Mouse (Mus musculus): ENCODE measurements around the gene Phf11c. TPM values are rescaled to one million over a fixed set of nuclear protein-coding genes. Genes with fewer than 3 reads are reported as not detected.

The Phf11c gene
- polyA plus RNA-seq (2012; rRNA removed), result 0.09 and 0.23 TPM in 2 replicates

DNA sequence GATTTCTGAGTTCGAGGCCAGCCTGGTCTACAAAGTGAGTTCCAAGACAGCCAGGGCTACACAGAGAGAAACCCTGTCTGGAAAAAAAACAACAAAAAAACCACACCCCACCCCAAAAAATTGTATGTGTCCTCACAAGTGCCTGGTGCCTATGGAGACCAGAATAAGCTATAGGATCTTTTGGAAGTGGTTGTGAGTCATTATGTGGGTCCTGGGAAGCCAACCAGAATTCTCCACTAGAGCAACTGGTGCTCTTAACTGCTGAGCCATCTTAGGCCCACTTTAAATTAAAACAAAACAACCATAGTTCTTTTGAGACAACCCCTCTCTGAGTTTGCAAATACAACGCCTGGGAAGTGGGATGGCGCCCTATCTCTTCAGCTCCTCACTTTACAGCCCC, at the start of gene Phf11c:
Gene Phf11c (minus strand): TSS at position 101 of the 400 bp plus-strand sequence.

DNA sequence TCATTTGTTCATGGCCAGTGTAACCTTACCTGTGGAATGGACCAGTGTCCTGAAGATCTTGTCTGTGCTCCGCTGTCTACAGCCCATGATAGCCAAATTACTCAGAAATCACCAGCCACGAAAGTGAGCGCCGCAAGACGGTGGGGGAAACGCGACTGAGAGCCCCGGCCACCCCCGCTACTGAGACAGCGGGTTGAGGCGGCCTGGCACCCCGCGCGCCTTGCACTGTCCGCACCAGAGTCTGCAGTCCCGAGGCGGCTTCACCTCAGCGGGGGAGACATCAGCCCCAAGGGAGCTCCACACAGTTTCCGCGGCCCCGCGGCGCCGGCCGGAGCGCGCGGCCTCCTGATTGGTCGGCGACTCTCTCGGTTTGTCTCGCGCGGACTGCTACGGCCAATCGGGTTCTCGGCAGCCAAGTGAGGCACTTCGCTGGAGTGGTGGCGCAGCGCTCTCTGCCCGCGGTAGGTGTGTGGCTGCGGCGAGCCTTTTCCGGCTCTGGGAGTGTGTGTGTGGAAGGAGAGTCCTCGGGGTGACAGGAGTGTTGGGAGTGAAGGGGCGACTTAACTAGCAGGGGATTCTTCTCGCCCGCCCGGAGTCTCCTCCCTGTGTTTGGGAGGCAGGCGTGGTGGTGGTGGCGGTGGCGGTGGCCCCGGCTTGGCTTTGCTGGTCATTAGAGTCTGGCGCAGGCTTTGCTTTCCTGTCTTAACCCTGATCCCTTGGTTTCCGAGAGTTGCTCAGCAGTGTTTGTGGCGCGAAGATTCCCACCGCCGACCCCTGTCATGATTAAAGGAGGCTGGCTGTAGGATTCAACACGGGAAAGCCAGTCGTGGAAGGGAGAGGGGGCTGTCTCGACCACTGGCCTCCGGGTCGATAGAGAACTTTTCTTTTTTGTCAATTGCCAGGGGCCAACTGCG, 45.6 kb upstream of the Phf11c start, which contains the start of the genes Setdb2 and Cab39l:
Gene Setdb2 (minus strand): TSS at position 327 of the 914 bp plus-strand sequence.
Gene Cab39l (plus strand): TSS at position 415 of the 914 bp plus-strand sequence.

DNA sequence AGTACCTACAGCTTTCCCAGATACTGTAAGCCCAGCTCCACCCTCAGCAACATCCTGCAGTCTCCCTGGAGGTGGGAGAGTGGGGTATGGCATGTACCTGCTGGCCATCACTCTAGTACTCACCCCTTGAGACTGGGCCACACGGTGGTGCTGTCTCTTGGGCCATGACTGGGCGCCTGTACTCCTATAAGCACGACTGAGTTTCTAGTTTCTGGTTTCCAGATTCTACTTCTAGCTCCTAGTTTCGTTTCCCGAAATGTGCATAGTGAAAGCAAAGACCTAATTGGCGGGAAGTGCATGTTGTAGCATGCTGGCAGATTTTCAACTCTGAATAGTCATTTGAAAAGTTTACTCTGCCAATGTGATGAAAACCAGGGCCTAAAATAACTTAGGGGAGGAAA, 29.9 kb downstream of the Phf11c start, which contains the start of gene Phf11d:
Gene Phf11d (minus strand): TSS at position 227 of the 401 bp plus-strand sequence.

DNA sequence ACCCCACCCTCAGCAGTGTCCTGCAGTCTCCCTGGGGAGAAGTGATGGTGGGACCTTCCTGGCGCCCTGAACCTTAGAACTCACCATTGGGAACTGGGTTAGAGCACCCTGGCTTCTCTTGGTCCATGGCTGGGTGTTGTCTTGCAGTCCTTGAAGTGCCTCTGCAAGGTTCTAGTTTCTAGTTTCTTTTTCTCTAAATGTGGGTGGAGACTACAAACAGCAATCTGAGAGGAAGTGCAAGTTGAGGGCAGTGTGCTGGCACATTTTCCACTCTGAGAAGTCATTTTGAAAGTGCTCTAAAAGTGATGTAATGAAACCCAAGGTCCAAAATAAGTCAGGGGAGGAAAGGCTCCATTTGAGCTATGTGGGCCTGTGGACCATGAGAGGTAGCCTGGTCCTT, 54.0 kb downstream of the Phf11c start, which contains the start of gene Phf11b:
Gene Phf11b (minus strand): TSS at position 163 of the 400 bp plus-strand sequence.

Other genes with a start within 250 kb of the Phf11c start
- not detected in 2 replicates for gene Gm5142, start 216.6 kb downstream of the Phf11c start, polyA plus RNA-seq (2012; rRNA removed)
- 19.9 and 24.3 TPM in 2 replicates for gene Rcbtb1, start 194.2 kb downstream of the Phf11c start, polyA plus RNA-seq (2012; rRNA removed)
- not detected in 2 replicates for gene Gm6904, start 135.2 kb downstream of the Phf11c start, polyA plus RNA-seq (2012; rRNA removed)
- gene Phf11a, start 97.9 kb downstream of the Phf11c start, polyA plus RNA-seq (2012; rRNA removed), result 0.42 and 0.59 TPM in 2 replicates
- gene Phf11b, start 54.0 kb downstream of the Phf11c start, polyA plus RNA-seq (2012; rRNA removed), result 0.40 and 0.46 TPM in 2 replicates
- 5.9 and 6.9 TPM in 2 replicates for gene Phf11d, start 29.9 kb downstream of the Phf11c start, polyA plus RNA-seq (2012; rRNA removed)
- 4.5 and 5.9 TPM in 2 replicates for gene Setdb2, start 45.5 kb upstream of the Phf11c start, polyA plus RNA-seq (2012; rRNA removed)
- gene Cab39l, start 45.6 kb upstream of the Phf11c start, polyA plus RNA-seq (2012; rRNA removed), result 5.4 and 5.7 TPM in 2 replicates
- 2.0 and 3.9 TPM in 2 replicates for gene Cdadc1, start 202.6 kb upstream of the Phf11c start, polyA plus RNA-seq (2012; rRNA removed)
- 11.8 and 15.7 TPM in 2 replicates for gene Shisa2, start 229.9 kb upstream of the Phf11c start, polyA plus RNA-seq (2012; rRNA removed)